Mouse (Mus musculus): ENCODE data around the gene Zbtb14.
A peak's percentile ranks its signal among the peaks of the same experiment; 100 is the strongest.

The Zbtb14 gene

GRCm38 (mm10) chr17:69382511-69383100 is at the start of gene Zbtb14:
Gene Zbtb14 (plus strand): TSS chr17:69383050.
- peak; percentile 97 for DNase-seq

GRCm38 (mm10) chr17:69346056-69346455 is 36.8 kb upstream of the Zbtb14 start:
- peak; percentile 3 for DNase-seq

GRCm38 (mm10) chr17:69349014-69349531 is 33.8 kb upstream of the Zbtb14 start:
- DNase-seq = peak; percentile 81

- peak; percentile 24 for DNase-seq
Observed at GRCm38 (mm10) chr17:69365049-69365448, 17.8 kb upstream of the Zbtb14 start.

GRCm38 (mm10) chr17:69380838-69381237 is 2.0 kb upstream of the Zbtb14 start:
- no peak for DNase-seq

GRCm38 (mm10) chr17:69383201-69383940 is 521 bp downstream of the Zbtb14 start:
- DNase-seq = peak; percentile 90

- DNase-seq = peak; percentile 76
Observed at GRCm38 (mm10) chr17:69383941-69384665, 1.3 kb downstream of the Zbtb14 start.

- peak; percentile 25 for DNase-seq
Observed at GRCm38 (mm10) chr17:69396147-69397033, 13.5 kb downstream of the Zbtb14 start.

- DNase-seq = no peak
Observed at GRCm38 (mm10) chr17:69397163-69397562, 14.3 kb downstream of the Zbtb14 start.

- no peak for DNase-seq
Observed at GRCm38 (mm10) chr17:69398092-69398491, 15.2 kb downstream of the Zbtb14 start.

- DNase-seq = no peak
Observed at GRCm38 (mm10) chr17:69401146-69401545, 18.3 kb downstream of the Zbtb14 start.

- DNase-seq = no peak
Observed at GRCm38 (mm10) chr17:69416163-69416562, 33.3 kb downstream of the Zbtb14 start.

GRCm38 (mm10) chr17:69416920-69417661 is 34.2 kb downstream of the Zbtb14 start:
- peak; percentile 97 for DNase-seq

- no peak for DNase-seq
Observed at GRCm38 (mm10) chr17:69417724-69418373, 35.0 kb downstream of the Zbtb14 start.

GRCm38 (mm10) chr17:69421592-69421991 is 38.7 kb downstream of the Zbtb14 start:
- DNase-seq = peak; percentile 54

GRCm38 (mm10) chr17:69437836-69438235 is 55.0 kb downstream of the Zbtb14 start:
- DNase-seq = no peak

- no peak for DNase-seq
Observed at GRCm38 (mm10) chr17:69438486-69438885, 55.6 kb downstream of the Zbtb14 start.

- peak; percentile 92 for DNase-seq
Observed at GRCm38 (mm10) chr17:69438990-69439491, 56.2 kb downstream of the Zbtb14 start, which contains the start of gene Akain1. Gene Akain1 (plus strand): TSS chr17:69439326.

GRCm38 (mm10) chr17:69439571-69440480 is 57.0 kb downstream of the Zbtb14 start:
- DNase-seq = peak; percentile 42

Measured in embryo, embryonic 11 days (tissue).